Mouse (Mus musculus) right cerebral cortex, postnatal 36 days (tissue): ENCODE results near the gene Gm29094.
"Not testable (repeated sequence)": the region's sequence is repeated elsewhere in the genome, so short reads cannot be mapped to it uniquely, and the experiment has no call there.

Experiments
- DNase-seq, 2 experiments: peaks; one replicate each; pipeline ENCODE4 v3.0.0; 2022; ENCODE audit warnings: low spot score in 2 of 2, mixed read lengths in 1 of 2

Gene Gm29094

GRCm38 (mm10) chr9:89198969-89199416 lies at the start of gene Gm29094, which contains the start of gene Bcl2a1b:
Gene Gm29094, plus strand, starts transcription at chr9:89199379.
Gene Bcl2a1b, plus strand, starts transcription at chr9:89199209.
- DNase-seq = not testable (repeated sequence)

GRCm38 (mm10) chr9:89172539-89172938 lies 26.6 kb upstream of the Gm29094 start:
- not testable (repeated sequence) for DNase-seq

GRCm38 (mm10) chr9:89178833-89179232 lies 20.3 kb upstream of the Gm29094 start:
- peak; percentile 46 to 50 for DNase-seq

GRCm38 (mm10) chr9:89179469-89179868 lies 19.7 kb upstream of the Gm29094 start:
- DNase-seq = not testable (repeated sequence)

- DNase-seq = not testable (repeated sequence)
Measured at GRCm38 (mm10) chr9:89187006-89187405, 12.2 kb upstream of the Gm29094 start.

GRCm38 (mm10) chr9:89195483-89195882 lies 3.7 kb upstream of the Gm29094 start:
- not testable (repeated sequence) for DNase-seq

GRCm38 (mm10) chr9:89197509-89197908 lies 1.7 kb upstream of the Gm29094 start:
- DNase-seq = not testable (repeated sequence)

GRCm38 (mm10) chr9:89198349-89198748 lies 830 bp upstream of the Gm29094 start:
- DNase-seq = not testable (repeated sequence)

GRCm38 (mm10) chr9:89202256-89202655 lies 3.1 kb downstream of the Gm29094 start:
- DNase-seq = not testable (repeated sequence)

GRCm38 (mm10) chr9:89208939-89209338 lies 9.8 kb downstream of the Gm29094 start:
- not testable (repeated sequence) for DNase-seq

GRCm38 (mm10) chr9:89210353-89211064 lies 11.3 kb downstream of the Gm29094 start, which contains the start of gene Mthfs:
Gene Mthfs, plus strand, starts transcription at chr9:89210676.
- not testable (repeated sequence) for DNase-seq

- peak; percentile 88 to 94 for DNase-seq
Measured at GRCm38 (mm10) chr9:89211065-89211858, 12.1 kb downstream of the Gm29094 start.

GRCm38 (mm10) chr9:89212428-89212827 lies 13.2 kb downstream of the Gm29094 start:
- DNase-seq = not testable (repeated sequence)

GRCm38 (mm10) chr9:89218174-89218573 lies 19.0 kb downstream of the Gm29094 start:
- DNase-seq = not testable (repeated sequence)

- DNase-seq = not testable (repeated sequence)
Measured at GRCm38 (mm10) chr9:89219668-89220067, 20.5 kb downstream of the Gm29094 start.

- DNase-seq = not testable (repeated sequence)
Measured at GRCm38 (mm10) chr9:89220704-89221287, 21.6 kb downstream of the Gm29094 start.

- peak in 1 of 2 experiments; percentile 21 for DNase-seq
Measured at GRCm38 (mm10) chr9:89226071-89226470, 26.9 kb downstream of the Gm29094 start.

GRCm38 (mm10) chr9:89228122-89228521 lies 28.9 kb downstream of the Gm29094 start:
- DNase-seq = no peak

GRCm38 (mm10) chr9:89230897-89231497 lies 31.8 kb downstream of the Gm29094 start:
- peak; percentile 34 to 54 for DNase-seq

GRCm38 (mm10) chr9:89237131-89237530 lies 38.0 kb downstream of the Gm29094 start:
- DNase-seq = not testable (repeated sequence)

GRCm38 (mm10) chr9:89238976-89239505 lies 39.9 kb downstream of the Gm29094 start:
- DNase-seq = not testable (repeated sequence)
